Comparison of ENCODE assay signal across 8 mouse cellular contexts in the genomic region with DNA sequence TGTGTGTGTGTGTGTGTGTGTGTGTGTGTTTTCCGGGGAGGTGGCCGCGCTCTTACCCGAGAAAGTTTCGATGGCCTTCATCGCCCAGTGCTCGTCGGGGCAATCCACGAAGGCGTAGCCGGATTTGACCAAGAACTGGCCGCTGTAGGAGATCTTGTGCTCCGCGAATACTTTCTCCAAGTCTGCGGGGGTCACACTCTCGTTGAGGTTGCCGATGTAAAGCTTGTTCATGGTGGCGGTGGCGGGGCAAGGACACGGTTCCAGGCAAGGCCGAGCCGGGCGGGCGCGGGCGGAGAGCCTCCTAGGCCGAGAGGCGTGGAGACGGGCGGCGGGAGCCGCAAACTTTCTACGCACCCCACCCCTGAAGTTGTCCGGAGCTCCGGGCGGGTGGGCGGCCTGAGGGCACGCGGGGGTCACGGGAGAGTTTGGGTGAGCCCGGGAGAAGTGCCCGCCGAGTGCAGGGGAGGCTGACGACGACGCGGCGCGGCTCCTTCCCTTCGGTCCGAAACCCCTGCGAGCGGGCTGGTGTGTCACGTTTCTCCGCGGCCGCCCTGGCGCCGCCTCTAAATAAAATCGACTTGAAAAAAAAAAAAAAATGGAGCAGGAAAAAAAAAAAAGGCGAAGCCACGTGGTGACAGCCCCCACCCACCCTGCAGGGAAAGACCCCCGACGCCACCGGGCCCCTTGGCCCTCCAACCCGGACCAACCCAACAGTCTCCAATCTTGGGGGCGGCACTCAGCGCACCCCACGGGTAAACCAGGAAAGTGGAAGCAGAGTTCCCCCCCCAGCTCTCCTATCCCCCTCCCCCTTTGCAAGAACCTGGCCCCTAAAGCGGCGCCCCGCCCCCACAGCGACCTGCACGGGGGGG. TPM values are rescaled to one million over a fixed set of nuclear protein-coding genes. Genes with fewer than 3 reads are reported as not detected.
DNase-seq lines count a peak whose midpoint lies in the region; ATAC-seq lines count a peak whose summit lies in the region.

A gene (minus strand): TSS at position 538 of the 869 bp plus-strand sequence.

- WGBS in heart, embryonic 14.5 days = under 1% methylated on average over 68 of the region's 74 CpGs
- WGBS in limb, embryonic 12.5 days = under 1% methylated on average over 68 of the region's 74 CpGs
- WGBS in neural tube, embryonic 14.5 days = under 1% methylated on average over 73 of the region's 74 CpGs

- no peaks in the 10 kb centered on the region for H3K36me3 ChIP-seq in heart, embryonic 14.5 days (ENCODE audit: control insufficient read depth, insufficient read depth, low read length)
- no peaks in the 10 kb centered on the region for H3K36me3 ChIP-seq in limb, embryonic 12.5 days
- no peaks in the 10 kb centered on the region for H3K36me3 ChIP-seq in neural tube, embryonic 14.5 days (ENCODE audit: control insufficient read depth, insufficient read depth, low read length)

- no peaks in the 10 kb centered on the region for H3K27me3 ChIP-seq in heart, embryonic 14.5 days (ENCODE audit: control insufficient read depth, insufficient read depth, low read length)
- no peaks in the 10 kb centered on the region for H3K27me3 ChIP-seq in limb, embryonic 12.5 days
- H3K27me3 ChIP-seq in neural tube, embryonic 14.5 days (ENCODE audit: control insufficient read depth, insufficient read depth, low read length) = no peaks in the 10 kb centered on the region

- no peaks in the 10 kb centered on the region for H3K9me3 ChIP-seq in heart, embryonic 14.5 days (ENCODE audit: control insufficient read depth, low read length)
- H3K9me3 ChIP-seq in limb, embryonic 12.5 days = no peaks in the 10 kb centered on the region
- no peaks in the 10 kb centered on the region for H3K9me3 ChIP-seq in neural tube, embryonic 14.5 days (ENCODE audit: control insufficient read depth, low read length)

- H3K4me1 ChIP-seq in heart, embryonic 14.5 days (ENCODE audit: control insufficient read depth in 2 of 2, insufficient read depth in 2 of 2, low read length in 2 of 2) = peaks cover 2 to 15% of the 10 kb centered on the region in 2 experiments; a peak in 3 of 4 replicates
- peaks cover 30% of the 10 kb centered on the region for H3K4me1 ChIP-seq in limb, embryonic 12.5 days (replicated peaks)
- H3K4me1 ChIP-seq in neural tube, embryonic 14.5 days (ENCODE audit: control insufficient read depth, insufficient read depth, low read length) = peaks cover 10% of the 10 kb centered on the region; the same call in 1 of the 2 replicates

- peak within 1 kb of the TSS; percentile 99 for H3K4me2 ChIP-seq in heart, embryonic 14.5 days (ENCODE audit: low read length)
- peak within 1 kb of the TSS; percentile 97 for H3K4me2 ChIP-seq in limb, embryonic 12.5 days
- peak within 1 kb of the TSS; percentile 71 for H3K4me2 ChIP-seq in neural tube, embryonic 14.5 days (ENCODE audit: low read depth, low read length)

- peak; percentile 46 for DNase-seq in ovary, postnatal 36 days (ENCODE audit: low spot score)
- no peak for DNase-seq in ovary, postnatal 14 days (ENCODE audit: low spot score)
- peak; percentile 30 for DNase-seq in c-Kit-negative CD71-positive TER-119-positive erythroid progenitor cells, embryonic 14.5 days (ENCODE audit: low read depth, low spot score)
- DNase-seq in layer of hippocampus, adult 9-10 months (ENCODE audit: low spot score) = no peak
- no peak for DNase-seq in cerebellum, adult 9-11 months

- H3K27ac ChIP-seq in heart, embryonic 14.5 days (replicated peaks in 1 of 2; ENCODE audit: control insufficient read depth in 1 of 2, insufficient read depth in 1 of 2, low read depth in 2 of 2, low read length in 2 of 2) = peak within 1 kb of the TSS; percentile 89 to 95
- peak within 1 kb of the TSS; percentile 100 for H3K27ac ChIP-seq in limb, embryonic 12.5 days
- H3K27ac ChIP-seq in neural tube, embryonic 14.5 days (ENCODE audit: low read depth, low read length) = peak within 1 kb of the TSS; percentile 88

- H3K4me3 ChIP-seq in heart, embryonic 14.5 days (ENCODE audit: control insufficient read depth in 1 of 2, insufficient read depth in 1 of 2, low read depth in 1 of 2, low read length in 2 of 2) = peak within 1 kb of the TSS; percentile 69 to 87
- peak within 1 kb of the TSS; percentile 95 for H3K4me3 ChIP-seq in limb, embryonic 12.5 days (replicated peaks)
- peak within 1 kb of the TSS; percentile 77 for H3K4me3 ChIP-seq in neural tube, embryonic 14.5 days (ENCODE audit: low read depth, low read length)

- H3K9ac ChIP-seq in heart, embryonic 14.5 days (ENCODE audit: low read length) = peak within 1 kb of the TSS; percentile 97
- peak within 1 kb of the TSS; percentile 99 for H3K9ac ChIP-seq in limb, embryonic 12.5 days (replicated peaks)
- H3K9ac ChIP-seq in neural tube, embryonic 14.5 days (replicated peaks; ENCODE audit: low read depth, low read length) = peak within 1 kb of the TSS; percentile 74

- 0 out of 2 replicates have a peak, but pooled peaks have one; percentile 41 for ATAC-seq in heart, embryonic 14.5 days (ENCODE audit: insufficient number of reproducible peaks, insufficient read depth, low FRiP score, low read depth)
- peak; percentile 77 for ATAC-seq in limb, embryonic 12.5 days (ENCODE audit: insufficient number of reproducible peaks, insufficient read depth, low FRiP score, low TSS enrichment, low read depth)
- peak; percentile 57 for ATAC-seq in neural tube, embryonic 14.5 days (ENCODE audit: low read depth)

RNA-seq across cellular contexts. Expression of the gene that starts here (rescaled TPM):
- 14.0 and 17.2 TPM in 2 replicates for polyA plus RNA-seq in heart, embryonic 14.5 days (2014; fragmentation: Nextera tagmentation; extraction: Ambion mirVana)
- 110 and 122 TPM in 2 replicates for polyA plus RNA-seq in limb, embryonic 12.5 days (2016; fragmentation: Nextera tagmentation; extraction: Ambion mirVana)
- 3.0 and 5.9 TPM in 2 replicates for polyA plus RNA-seq in neural tube, embryonic 14.5 days (2014; fragmentation: Nextera tagmentation; extraction: Ambion mirVana)

Comparison
In these comparisons a context has a peak if more than half of its experiments do, and no peak if none do; other contexts are left out.
1. DNase-seq: peak in ovary, postnatal 36 days (single experiment) and c-Kit-negative CD71-positive TER-119-positive erythroid progenitor cells, embryonic 14.5 days (single experiment); none in ovary, postnatal 14 days (single experiment), layer of hippocampus, adult 9-10 months (single experiment) and cerebellum, adult 9-11 months (single experiment).
2. Peak in every context shown above with its lines, with median percentiles within 50 percentile points of each other: ATAC-seq, H3K27ac ChIP-seq, H3K4me2 ChIP-seq, H3K4me3 ChIP-seq and H3K9ac ChIP-seq.